ENCODE assay signal across 8 mouse cellular contexts in genomic region chr4:136907033-136907432, GRCm38 (mm10). TPM values are rescaled to one million over a fixed set of nuclear protein-coding genes. Genes with fewer than 3 reads are reported as not detected.
DNase-seq lines count a peak whose midpoint lies in the region; ATAC-seq and TF ChIP-seq lines count a peak whose summit lies in the region.
"Had no signal": no experiment of that assay in that cellular context is flagged by ENCODE, and none has a peak within 500 bp of the region (broad histone marks: within the 10 kb centered on the region; RNA-seq: fewer than 3 reads in every experiment).

No protein-coding gene starts in this region.

- intact Hi-C loops in left cerebral cortex, postnatal 4 days (cut with DNase I): loop anchor here (5.0 kb wide), 1 partner anchor 75 kb away; no protein-coding TSS in a partner anchor

- no peaks in the 10 kb centered on the region for H3K36me3 ChIP-seq in limb, embryonic 14.5 days (ENCODE audit: control insufficient read depth, insufficient read depth, low read length)
- H3K36me3 ChIP-seq in testis, adult 2 months (ENCODE audit: control insufficient read depth, insufficient read depth, low read length): no peaks in the 10 kb centered on the region

- H3K9me3 ChIP-seq in limb, embryonic 14.5 days (ENCODE audit: control insufficient read depth, low read length): no peaks in the 10 kb centered on the region

- no peak overlapping the region for H3K9ac ChIP-seq in limb, embryonic 14.5 days (ENCODE audit: low read depth, low read length, severe bottlenecking)

- DNase-seq in left cerebral cortex, postnatal 4 days: peak; percentile 58
- DNase-seq in left cerebral cortex, adult 18-20 months (ENCODE audit: low spot score in 2 of 2): no peak
- DNase-seq in ZHBTc4 (ENCODE audit: low read depth, low spot score): peak; percentile 83
- peak; percentile 62 for DNase-seq in embryo, embryonic 11.5 days (ENCODE audit: low read depth, low spot score)
- DNase-seq in limb, embryonic 14.5 days (ENCODE audit: low spot score): peak; percentile 88
- no peak for DNase-seq in frontal cortex, postnatal 36 days (ENCODE audit: low spot score in 2 of 2)

- no peak for ATAC-seq in limb, embryonic 14.5 days (ENCODE audit: low FRiP score, low read depth)

- H3K27ac ChIP-seq in limb, embryonic 14.5 days (replicated peaks; ENCODE audit: low read depth, low read length): no peak overlapping the region
- no peak overlapping the region for H3K27ac ChIP-seq in testis, adult 2 months (ENCODE audit: control insufficient read depth, insufficient read depth, low read depth, low read length)

- WGBS in limb, embryonic 14.5 days: 12% methylated on average over 7 of the region's 7 CpGs

- TF ChIP-seq CTCF in testis, adult 2 months (IDR thresholded peaks at IDR 0.05; ENCODE audit: control insufficient read depth, insufficient read depth, insufficient replicate concordance, low read depth, low read length): peak; percentile 90; the same call in 1 of the 2 replicates

- no peak for TF ChIP-seq POLR2A in limb, embryonic 14.5 days (IDR thresholded peaks at IDR 0.05; ENCODE audit: borderline replicate concordance, extremely low read depth, insufficient read depth, insufficient read length)
- TF ChIP-seq POLR2A in testis, adult 2 months (IDR thresholded peaks at IDR 0.05; ENCODE audit: control insufficient read depth, low read depth, low read length): no peak

- no peaks in the 10 kb centered on the region for H3K4me1 ChIP-seq in limb, embryonic 14.5 days (ENCODE audit: control insufficient read depth, insufficient read depth, low read length)
- H3K4me1 ChIP-seq in testis, adult 2 months (ENCODE audit: control insufficient read depth, insufficient read depth, low read length): no peaks in the 10 kb centered on the region

- no peak overlapping the region for H3K4me2 ChIP-seq in limb, embryonic 14.5 days (replicated peaks; ENCODE audit: low read depth, low read length, severe bottlenecking)

- H3K27me3 ChIP-seq in limb, embryonic 14.5 days (ENCODE audit: control insufficient read depth, insufficient read depth, low read length): peaks cover 62% of the 10 kb centered on the region
- no peaks in the 10 kb centered on the region; the same call in 1 of the 2 replicates for H3K27me3 ChIP-seq in testis, adult 2 months (ENCODE audit: control insufficient read depth, insufficient read depth, low read length)

- H3K4me3 ChIP-seq in limb, embryonic 14.5 days (replicated peaks; ENCODE audit: low read length): no peak overlapping the region
- H3K4me3 ChIP-seq in testis, adult 2 months (ENCODE audit: control insufficient read depth, low read depth, low read length): no peak overlapping the region

RNA-seq across cellular contexts. Expression of gene C1qa, which starts 8.4 kb away (rescaled TPM):
- total RNA-seq in left cerebral cortex, postnatal 4 days (2021): 10 to 100 TPM; 12.5 to 14.2 TPM
- 10 to 100 TPM; 50.6 to 53.6 TPM for total RNA-seq in left cerebral cortex, adult 18-20 months (2021)
- polyA plus RNA-seq in limb, embryonic 14.5 days (2012; rRNA removed): 27.9 and 34.9 TPM in 2 replicates
- 40.1 and 46.2 TPM in 2 replicates for polyA plus RNA-seq in limb, embryonic 14.5 days (2014; fragmentation: Nextera tagmentation; extraction: Ambion mirVana)
- 5.2 and 6.7 TPM in 2 replicates for polyA plus RNA-seq in testis, adult 2 months (2012; rRNA removed)
- total RNA-seq: neutrophil, adult 5-6 weeks had no signal

RNA-seq across cellular contexts. Expression of gene C1qc, which starts 14.2 kb away (rescaled TPM):
- total RNA-seq in left cerebral cortex, postnatal 4 days (2021): 10 to 100 TPM; 11.3 to 14.8 TPM
- total RNA-seq in left cerebral cortex, adult 18-20 months (2021): 10 to 100 TPM; 37.8 to 44.8 TPM
- polyA plus RNA-seq in limb, embryonic 14.5 days (2012; rRNA removed): 36.7 and 44.6 TPM in 2 replicates
- 40.5 and 43.2 TPM in 2 replicates for polyA plus RNA-seq in limb, embryonic 14.5 days (2014; fragmentation: Nextera tagmentation; extraction: Ambion mirVana)
- 8.9 and 10.9 TPM in 2 replicates for polyA plus RNA-seq in testis, adult 2 months (2012; rRNA removed)
- total RNA-seq: neutrophil, adult 5-6 weeks had no signal

RNA-seq across cellular contexts. Expression of gene C1qb, which starts 21.0 kb away (rescaled TPM):
- 10 to 100 TPM; 15.3 to 17.2 TPM for total RNA-seq in left cerebral cortex, postnatal 4 days (2021)
- 10 to 100 TPM; 53.1 to 57.5 TPM for total RNA-seq in left cerebral cortex, adult 18-20 months (2021)
- polyA plus RNA-seq in limb, embryonic 14.5 days (2012; rRNA removed): 56.2 and 66.4 TPM in 2 replicates
- polyA plus RNA-seq in limb, embryonic 14.5 days (2014; fragmentation: Nextera tagmentation; extraction: Ambion mirVana): 81.2 and 81.8 TPM in 2 replicates
- polyA plus RNA-seq in testis, adult 2 months (2012; rRNA removed): 18.9 and 20.5 TPM in 2 replicates
- total RNA-seq: neutrophil, adult 5-6 weeks had no signal

RNA-seq across cellular contexts. Expression of gene Epha8, which starts 49.6 kb away (rescaled TPM):
- 10 to 100 TPM; 21.6 to 23.0 TPM for total RNA-seq in left cerebral cortex, postnatal 4 days (2021)
- total RNA-seq in left cerebral cortex, adult 18-20 months (2021): 1 to 10 TPM; 3.1 to 4.2 TPM
- 6.0 and 7.1 TPM in 2 replicates for polyA plus RNA-seq in limb, embryonic 14.5 days (2012; rRNA removed)
- 1.8 and 2.3 TPM in 2 replicates for polyA plus RNA-seq in limb, embryonic 14.5 days (2014; fragmentation: Nextera tagmentation; extraction: Ambion mirVana)
- polyA plus RNA-seq in testis, adult 2 months (2012; rRNA removed): 2.0 and 2.1 TPM in 2 replicates
- total RNA-seq: neutrophil, adult 5-6 weeks had no signal

Comparison
In these comparisons a context has a peak if more than half of its experiments do, and no peak if none do; other contexts are left out.
1. DNase-seq: peak in left cerebral cortex, postnatal 4 days (single experiment), ZHBTc4 (single experiment), embryo, embryonic 11.5 days (single experiment) and limb, embryonic 14.5 days (single experiment); none in left cerebral cortex, adult 18-20 months (0 of 2) and frontal cortex, postnatal 36 days (0 of 2).